Mouse (Mus musculus): Measurements from ENCODE around the gene Rbpj. TPM values are rescaled to one million over a fixed set of nuclear protein-coding genes. Genes with fewer than 3 reads are reported as not detected.

Rbpj gene
- total and polyA plus RNA-seq, 2 experiments from 2014 or later = 12.6 to 22.0 TPM

DNA sequence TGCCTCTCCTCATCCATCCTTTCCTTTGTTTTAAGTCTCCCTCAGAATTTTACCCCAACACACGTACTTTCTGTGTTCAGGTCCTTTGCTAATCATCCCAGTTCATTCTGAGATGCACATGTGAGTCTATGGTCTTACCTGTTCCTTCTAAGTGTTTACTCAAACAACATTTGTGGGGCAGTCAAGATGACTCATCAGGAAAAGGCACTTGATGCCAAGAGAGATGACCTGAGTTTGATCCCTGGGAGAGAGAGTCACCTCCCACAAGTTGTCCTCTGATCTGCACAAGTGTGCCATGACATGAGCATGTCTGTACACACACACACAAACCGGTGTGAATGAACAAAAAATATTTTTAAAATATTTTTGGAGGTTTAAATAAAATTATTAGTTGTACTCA, 15.1 kb downstream of the Rbpj start:
- H3K9ac ChIP-seq (replicated peaks; ENCODE audit: low read depth, low read length) = no peak overlapping the region
- no peak overlapping the region for H3K4me3 ChIP-seq (ENCODE audit: low read depth, low read length)
- no peaks in the 10 kb centered on the region for H3K4me1 ChIP-seq (ENCODE audit: control insufficient read depth, insufficient read depth)
- H3K4me2 ChIP-seq (ENCODE audit: low read depth, low read length) = no peak overlapping the region
- DNase-seq (ENCODE audit: low spot score) = no peak
- no peak overlapping the region for H3K27ac ChIP-seq (ENCODE audit: low read depth)
- H3K36me3 ChIP-seq (replicated peaks; ENCODE audit: control insufficient read depth, insufficient read depth, low read length) = no peaks in the 10 kb centered on the region
- WGBS = 73% methylated on average over 2 of the region's 2 CpGs
- TF ChIP-seq EP300 (IDR thresholded peaks at IDR 0.05; ENCODE audit: low read depth) = no peak
- H3K27me3 ChIP-seq (ENCODE audit: control insufficient read depth, insufficient read depth, low read length) = no peaks in the 10 kb centered on the region
- no peaks in the 10 kb centered on the region for H3K9me3 ChIP-seq (replicated peaks; ENCODE audit: control insufficient read depth, low read length)
- ATAC-seq (ENCODE audit: insufficient read depth, low read depth) = no peak

DNA sequence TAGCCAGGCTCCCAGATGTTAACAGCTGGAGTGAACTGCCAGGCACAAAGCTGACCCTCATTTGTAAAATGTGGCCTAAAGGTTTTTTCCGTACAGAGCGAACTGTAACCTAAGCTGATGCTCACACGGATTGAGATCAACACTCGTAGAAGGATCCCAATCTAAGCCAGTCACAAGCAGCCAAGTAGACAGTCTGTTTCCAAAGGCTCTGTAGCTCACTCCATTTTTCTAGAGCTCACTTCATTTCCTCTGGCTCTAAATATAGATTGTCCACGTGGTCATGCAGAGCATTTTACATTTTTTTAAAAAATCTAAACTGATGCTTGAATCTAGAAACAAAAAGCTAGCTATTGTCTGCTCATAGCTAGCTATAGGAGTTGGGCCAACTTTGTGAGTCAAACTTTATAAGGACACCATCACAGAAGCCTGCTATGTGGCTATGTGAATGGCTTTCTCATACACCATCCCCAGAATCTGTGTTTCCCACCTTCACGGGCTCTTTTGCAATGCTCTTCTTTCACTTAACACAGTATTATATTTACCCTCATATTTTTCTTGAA, 19.2 kb downstream of the Rbpj start:
- no peak for ATAC-seq (ENCODE audit: insufficient read depth, low read depth)
- TF ChIP-seq EP300 (IDR thresholded peaks at IDR 0.05; ENCODE audit: low read depth) = no peak
- TF ChIP-seq CTCF (IDR thresholded peaks at IDR 0.05; ENCODE audit: low read depth) = no peak
- Histone ChIP-seq H3K4me3 (ENCODE audit: low read depth, low read length) (no peak overlapping the region), H3K27me3 (ENCODE audit: control insufficient read depth, insufficient read depth, low read length) (no peaks in the 10 kb centered on the region), H3K9ac (replicated peaks; ENCODE audit: low read depth, low read length) (no peak overlapping the region), H3K4me1 (ENCODE audit: control insufficient read depth, insufficient read depth) (no peaks in the 10 kb centered on the region), H3K36me3 (replicated peaks; ENCODE audit: control insufficient read depth, insufficient read depth, low read length) (no peaks in the 10 kb centered on the region), H3K9me3 (replicated peaks; ENCODE audit: control insufficient read depth, low read length) (no peaks in the 10 kb centered on the region), H3K4me2 (ENCODE audit: low read depth, low read length) (no peak overlapping the region), H3K27ac (ENCODE audit: low read depth) (peak overlapping the region; percentile 7; the same call in 1 of the 2 replicates)
- DNase-seq (ENCODE audit: low spot score) = no peak
- WGBS = 67% methylated on average over 6 of the region's 6 CpGs

GRCm38 (mm10) chr5:53485934-53486475, 20.1 kb downstream of the Rbpj start:
- H3K4me2 ChIP-seq (ENCODE audit: low read depth, low read length) = no peak overlapping the region
- no peaks in the 10 kb centered on the region for H3K4me1 ChIP-seq (ENCODE audit: control insufficient read depth, insufficient read depth)
- H3K9ac ChIP-seq (replicated peaks; ENCODE audit: low read depth, low read length) = no peak overlapping the region
- TF ChIP-seq CTCF (IDR thresholded peaks at IDR 0.05; ENCODE audit: low read depth) (no peak), EP300 (IDR thresholded peaks at IDR 0.05; ENCODE audit: low read depth) (no peak)
- H3K27ac ChIP-seq (ENCODE audit: low read depth) = peak overlapping the region; percentile 17; the same call in 1 of the 2 replicates
- no peaks in the 10 kb centered on the region for H3K36me3 ChIP-seq (replicated peaks; ENCODE audit: control insufficient read depth, insufficient read depth, low read length)
- 69% methylated on average over 9 of the region's 9 CpGs for WGBS
- ATAC-seq (ENCODE audit: insufficient read depth, low read depth) = no peak
- no peaks in the 10 kb centered on the region for H3K27me3 ChIP-seq (ENCODE audit: control insufficient read depth, insufficient read depth, low read length)
- H3K4me3 ChIP-seq (ENCODE audit: low read depth, low read length) = no peak overlapping the region
- no peaks in the 10 kb centered on the region for H3K9me3 ChIP-seq (replicated peaks; ENCODE audit: control insufficient read depth, low read length)
- no peak for DNase-seq (ENCODE audit: low spot score)

- Histone ChIP-seq H3K9ac (replicated peaks; ENCODE audit: low read depth, low read length) (no peak overlapping the region), H3K4me1 (ENCODE audit: control insufficient read depth, insufficient read depth) (no peaks in the 10 kb centered on the region), H3K9me3 (replicated peaks; ENCODE audit: control insufficient read depth, low read length) (no peaks in the 10 kb centered on the region), H3K4me3 (ENCODE audit: low read depth, low read length) (no peak overlapping the region), H3K27me3 (ENCODE audit: control insufficient read depth, insufficient read depth, low read length) (no peaks in the 10 kb centered on the region), H3K27ac (ENCODE audit: low read depth) (no peak overlapping the region), H3K36me3 (replicated peaks; ENCODE audit: control insufficient read depth, insufficient read depth, low read length) (no peaks in the 10 kb centered on the region), H3K4me2 (ENCODE audit: low read depth, low read length) (no peak overlapping the region)
- ATAC-seq (ENCODE audit: insufficient read depth, low read depth) (no peak), DNase-seq (ENCODE audit: low spot score) (no peak)
- WGBS = 45% methylated on average over 11 of the region's 11 CpGs
- TF ChIP-seq EP300 (IDR thresholded peaks at IDR 0.05; ENCODE audit: low read depth) (no peak), CTCF (IDR thresholded peaks at IDR 0.05; ENCODE audit: low read depth) (no peak)
Observed at GRCm38 (mm10) chr5:53486966-53487592, 21.1 kb downstream of the Rbpj start.

DNA sequence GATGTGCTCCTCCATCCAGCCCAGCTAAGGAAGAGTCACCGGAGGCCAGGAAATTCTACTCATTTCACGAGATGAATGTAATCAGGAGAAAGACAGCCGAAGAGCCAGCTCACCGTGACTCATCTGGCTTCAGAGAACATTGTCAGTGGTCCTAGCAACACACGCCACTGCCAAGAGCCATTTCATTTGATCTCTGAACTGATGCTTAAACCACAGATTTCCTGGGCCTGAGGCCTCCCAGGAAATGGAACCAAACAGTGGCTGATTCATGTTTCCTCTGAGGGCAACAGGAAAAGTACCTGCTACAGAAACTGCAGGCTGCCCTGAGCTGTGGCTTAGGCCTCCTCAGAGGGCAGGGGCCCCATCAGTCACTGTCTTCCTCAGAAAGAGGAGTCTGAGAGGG, 24.7 kb downstream of the Rbpj start:
- no peaks in the 10 kb centered on the region for H3K36me3 ChIP-seq (replicated peaks; ENCODE audit: control insufficient read depth, insufficient read depth, low read length)
- 49% methylated on average over 5 of the region's 5 CpGs for WGBS
- ATAC-seq (ENCODE audit: insufficient read depth, low read depth) = no peak
- no peaks in the 10 kb centered on the region for H3K4me1 ChIP-seq (ENCODE audit: control insufficient read depth, insufficient read depth)
- no peak overlapping the region for H3K9ac ChIP-seq (replicated peaks; ENCODE audit: low read depth, low read length)
- no peaks in the 10 kb centered on the region for H3K9me3 ChIP-seq (replicated peaks; ENCODE audit: control insufficient read depth, low read length)
- no peak overlapping the region for H3K4me2 ChIP-seq (ENCODE audit: low read depth, low read length)
- TF ChIP-seq EP300 (IDR thresholded peaks at IDR 0.05; ENCODE audit: low read depth) (no peak), CTCF (IDR thresholded peaks at IDR 0.05; ENCODE audit: low read depth) (no peak)
- no peak overlapping the region for H3K4me3 ChIP-seq (ENCODE audit: low read depth, low read length)
- DNase-seq (ENCODE audit: low spot score) = no peak
- no peak overlapping the region for H3K27ac ChIP-seq (ENCODE audit: low read depth)
- H3K27me3 ChIP-seq (ENCODE audit: control insufficient read depth, insufficient read depth, low read length) = no peaks in the 10 kb centered on the region
